In genomic region chr5:132337677-132338076, GRCm38 (mm10) we compare ENCODE assay signal across 31 mouse cellular contexts.
DNase-seq lines count a peak whose midpoint lies in the region; ATAC-seq and TF ChIP-seq lines count a peak whose summit lies in the region.
"Had no signal": no experiment of that assay in that cellular context is flagged by ENCODE, and none has a peak within 500 bp of the region (broad histone marks: within the 10 kb centered on the region; RNA-seq: fewer than 3 reads in every experiment).

No protein-coding gene starts in this region.

- DNase-seq in heart, adult 11 months, result peak; percentile 89
- DNase-seq in heart, adult 2 months, result no peak
- DNase-seq in urinary bladder, postnatal 14 days (ENCODE audit: low spot score), result peak; percentile 8
- DNase-seq in urinary bladder, postnatal 4 days (ENCODE audit: low spot score in 2 of 2), result no peak
- DNase-seq in lung, postnatal 36 days, result peak; percentile 53
- no peak for DNase-seq in kidney, adult 18-20 months
- DNase-seq: adrenal gland, postnatal 14 days; cerebellum, adult 11 months; cerebellum, adult 9-11 months; embryo, embryonic 11 days; gastrocnemius, adult 2 months; kidney, postnatal 14 days; layer of hippocampus, adult 9-11 months; right cerebral cortex, postnatal 25 days; spleen, adult 18-20 months; thymus, postnatal 14 days had no signal

- intact Hi-C loops in heart, adult 2 months (cut with DNase I), result no loop called here

- H3K27me3 ChIP-seq in heart, adult 2 months (ENCODE audit: control insufficient read depth, insufficient read depth, low read length), result no peaks in the 10 kb centered on the region
- no peaks in the 10 kb centered on the region for H3K27me3 ChIP-seq in intestine, postnatal 0 days (replicated peaks; ENCODE audit: control insufficient read depth, insufficient read depth, low read length)
- H3K27me3 ChIP-seq: embryonic facial prominence, embryonic 12.5 days; forebrain, embryonic 15.5 days; heart, embryonic 15.5 days; hindbrain, embryonic 12.5 days; limb, embryonic 15.5 days; lung, embryonic 15.5 days; Patski had no signal

- no peak for TF ChIP-seq POLR2A in heart, adult 2 months (IDR thresholded peaks at IDR 0.05; ENCODE audit: insufficient read depth, low read depth, low read length)

- H3K4me1 ChIP-seq in heart, adult 2 months (ENCODE audit: control insufficient read depth, insufficient read depth, low read length), result peaks cover 7% of the 10 kb centered on the region
- peaks cover 4% of the 10 kb centered on the region; the same call in 1 of the 2 replicates for H3K4me1 ChIP-seq in intestine, postnatal 0 days (replicated peaks; ENCODE audit: control insufficient read depth, insufficient read depth, low read length)

- H3K27ac ChIP-seq in heart, adult 2 months, result no peak overlapping the region
- H3K27ac ChIP-seq in intestine, postnatal 0 days (ENCODE audit: low read depth, low read length), result no peak overlapping the region
- H3K27ac ChIP-seq: embryonic facial prominence, embryonic 12.5 days; forebrain, embryonic 10.5 days; forebrain, embryonic 15.5 days; gastrocnemius, adult 2 months; heart, embryonic 15.5 days; hindbrain, embryonic 12.5 days; hindbrain, postnatal 0 days; limb, embryonic 10.5 days; liver, embryonic 14.5 days; lung, embryonic 15.5 days had no signal

- no peak for TF ChIP-seq CTCF in heart, adult 2 months (IDR thresholded peaks at IDR 0.05)
- TF ChIP-seq CTCF in intestine, postnatal 0 days (IDR thresholded peaks at IDR 0.05; ENCODE audit: low read depth), result no peak

- peaks cover 2% of the 10 kb centered on the region; the same call in 1 of the 2 replicates for H3K36me3 ChIP-seq in heart, adult 2 months (ENCODE audit: control insufficient read depth, insufficient read depth, low read length)
- H3K36me3 ChIP-seq in intestine, postnatal 0 days (ENCODE audit: control insufficient read depth, insufficient read depth), result no peaks in the 10 kb centered on the region
- H3K36me3 ChIP-seq: embryonic facial prominence, embryonic 12.5 days; forebrain, embryonic 10.5 days; forebrain, embryonic 15.5 days; heart, embryonic 15.5 days; hindbrain, embryonic 12.5 days; limb, embryonic 10.5 days; limb, embryonic 15.5 days; lung, embryonic 15.5 days had no signal

- no peaks in the 10 kb centered on the region for H3K9me3 ChIP-seq in intestine, postnatal 0 days (ENCODE audit: control insufficient read depth)
- H3K9me3 ChIP-seq: embryonic facial prominence, embryonic 12.5 days; forebrain, embryonic 10.5 days; forebrain, embryonic 15.5 days; heart, embryonic 15.5 days; hindbrain, embryonic 12.5 days; limb, embryonic 10.5 days; limb, embryonic 15.5 days; lung, embryonic 15.5 days had no signal

- no peak overlapping the region for H3K4me2 ChIP-seq in intestine, postnatal 0 days (replicated peaks; ENCODE audit: low read depth)
- H3K4me2 ChIP-seq: embryonic facial prominence, embryonic 12.5 days; forebrain, embryonic 15.5 days; heart, embryonic 15.5 days; hindbrain, embryonic 12.5 days; limb, embryonic 15.5 days; lung, embryonic 15.5 days; midbrain, embryonic 11.5 days had no signal

- H3K4me3 ChIP-seq in heart, adult 2 months, result no peak overlapping the region
- H3K4me3 ChIP-seq in intestine, postnatal 0 days (ENCODE audit: low read depth, low read length), result no peak overlapping the region
- H3K4me3 ChIP-seq: embryonic facial prominence, embryonic 12.5 days; forebrain, embryonic 10.5 days; forebrain, embryonic 15.5 days; gastrocnemius, adult 2 months; heart, embryonic 15.5 days; hindbrain, embryonic 12.5 days; limb, embryonic 10.5 days; limb, embryonic 15.5 days; lung, embryonic 15.5 days had no signal

- TF ChIP-seq EP300 in heart, adult 2 months (IDR thresholded peaks at IDR 0.05; ENCODE audit: insufficient read depth, low read depth, low read length), result no peak

- 54% methylated on average over 3 of the region's 3 CpGs for WGBS in heart, adult 2 months
- WGBS in intestine, postnatal 0 days, result 43% methylated on average over 3 of the region's 3 CpGs

- H3K79me2 ChIP-seq in heart, adult 2 months (replicated peaks; ENCODE audit: control insufficient read depth, insufficient read depth, low read length), result no peaks in the 10 kb centered on the region; the same call in 1 of the 2 replicates

- no peak overlapping the region for H3K9ac ChIP-seq in heart, adult 2 months (ENCODE audit: low read depth, low read length)
- H3K9ac ChIP-seq in intestine, postnatal 0 days (ENCODE audit: low read depth, low read length), result no peak overlapping the region
- H3K9ac ChIP-seq: embryonic facial prominence, embryonic 12.5 days; forebrain, embryonic 15.5 days; heart, embryonic 15.5 days; hindbrain, embryonic 12.5 days; limb, embryonic 15.5 days; liver, embryonic 14.5 days; lung, embryonic 15.5 days had no signal

- no peak for ATAC-seq in intestine, postnatal 0 days
- ATAC-seq: forebrain, embryonic 15.5 days; hindbrain, postnatal 0 days; intestine, embryonic 16.5 days; midbrain, embryonic 16.5 days; Patski had no signal

Comparison
In these comparisons a context has a peak if more than half of its experiments do, and no peak if none do; other contexts are left out.
1. DNase-seq: peak in heart, adult 11 months (single experiment), urinary bladder, postnatal 14 days (single experiment) and lung, postnatal 36 days (single experiment); none in heart, adult 2 months (0 of 2), urinary bladder, postnatal 4 days (0 of 2) and kidney, adult 18-20 months (single experiment).